Mouse (Mus musculus) hindbrain, embryonic 12.5 days (tissue): ENCODE measurements at regions not wholly inside any gene's neighbourhood (a gene's known extent, or its start where the extent isn't known, plus 50 kb on each side); places are given as distances from the start of the nearest gene placed in this dataset.

Experiments
- ATAC-seq: fragments of 200-750 bp; cut with Nextera tagmentation; 2 replicates; pipeline ENCODE4 v1.8.0; 2017; ENCODE audit warnings: moderate TSS enrichment; ENCODE audit not compliant: low FRiP score
- H3K27ac ChIP-seq: fragments of 300-500 bp; sonication (generic); 2 replicates; pipeline ENCODE4 v1.5.1; 2016; ENCODE audit warnings: mild to moderate bottlenecking
- H3K27me3 ChIP-seq: fragments of 300-500 bp; sonication (generic); 2 replicates; pipeline ENCODE4 v1.6.1; 2016; ENCODE audit warnings: mild to moderate bottlenecking
- H3K36me3 ChIP-seq: fragments of 300-500 bp; sonication (generic); 2 replicates; pipeline ENCODE4 v1.6.1; 2016; ENCODE audit warnings: mild to moderate bottlenecking
- H3K4me1 ChIP-seq: fragments of 300-500 bp; sonication (generic); 2 replicates; pipeline ENCODE4 v1.6.1; 2016
- H3K4me2 ChIP-seq: fragments of 300-500 bp; sonication (generic); replicated peaks from 2 replicates; pipeline ENCODE4 v1.6.1; 2016; ENCODE audit warnings: mild to moderate bottlenecking
- H3K4me3 ChIP-seq: fragments of 300-500 bp; sonication (generic); 2 replicates; pipeline ENCODE4 v1.5.1; 2016; ENCODE audit warnings: mild to moderate bottlenecking
- H3K9ac ChIP-seq: fragments of 300-500 bp; sonication (generic); 2 replicates; pipeline ENCODE4 v1.6.1; 2016; ENCODE audit warnings: mild to moderate bottlenecking, moderate library complexity
- H3K9me3 ChIP-seq: fragments of 300-500 bp; sonication (generic); replicated peaks from 2 replicates; pipeline ENCODE4 v1.6.1; 2016; ENCODE audit warnings: mild to moderate bottlenecking
- WGBS: fragments of 180-500 bp; shearing (Covaris S2); methylation state at CpG from one replicate; pipeline ENCODE4 v1.1.7; 2016; 5-methylcytosine and 5-hydroxymethylcytosine counted together

DNA sequence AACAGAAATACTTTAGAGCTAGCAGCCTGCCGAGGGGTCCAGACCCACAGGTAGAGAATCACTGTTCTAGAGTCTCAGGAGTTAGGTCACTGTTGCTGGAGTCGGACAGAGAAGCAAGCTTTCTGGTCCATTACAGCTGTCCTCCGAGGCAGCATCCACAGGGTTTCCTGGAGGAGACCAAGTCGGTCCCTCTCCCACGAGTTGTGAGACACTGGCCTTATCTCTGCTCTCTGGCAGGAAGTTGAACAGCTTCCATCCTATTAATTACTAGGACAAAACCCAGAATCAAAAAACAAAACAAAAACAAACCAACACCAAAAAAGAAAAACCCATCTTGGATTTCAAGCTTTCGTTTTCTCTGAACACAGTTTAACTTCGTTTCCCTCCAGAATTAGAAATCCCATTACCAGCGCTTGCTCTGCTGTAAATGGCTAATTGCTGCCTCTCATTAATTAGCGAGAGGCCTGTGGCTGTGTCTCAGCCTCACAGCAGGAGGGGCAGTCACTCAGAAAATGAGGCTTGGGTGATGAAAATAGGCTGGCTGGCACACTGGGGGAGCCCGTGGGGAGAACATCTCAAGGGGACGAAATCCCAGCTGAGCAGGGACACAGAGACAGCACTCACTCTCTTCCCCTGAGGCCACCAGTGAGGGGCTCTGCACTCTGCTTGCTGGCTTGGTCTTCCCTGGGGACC lies 201.3 kb downstream of the Adgrd1 start:
- Histone ChIP-seq H3K36me3 (no peaks in the 10 kb centered on the region), H3K9me3 (no peaks in the 10 kb centered on the region), H3K27ac (no peak overlapping the region), H3K4me2 (no peak overlapping the region), H3K4me3 (no peak overlapping the region), H3K4me1 (peaks cover 10% of the 10 kb centered on the region), H3K9ac (no peak overlapping the region), H3K27me3 (no peaks in the 10 kb centered on the region)
- WGBS: 41% methylated on average over 11 of the region's 11 CpGs
- ATAC-seq: no peak

DNA sequence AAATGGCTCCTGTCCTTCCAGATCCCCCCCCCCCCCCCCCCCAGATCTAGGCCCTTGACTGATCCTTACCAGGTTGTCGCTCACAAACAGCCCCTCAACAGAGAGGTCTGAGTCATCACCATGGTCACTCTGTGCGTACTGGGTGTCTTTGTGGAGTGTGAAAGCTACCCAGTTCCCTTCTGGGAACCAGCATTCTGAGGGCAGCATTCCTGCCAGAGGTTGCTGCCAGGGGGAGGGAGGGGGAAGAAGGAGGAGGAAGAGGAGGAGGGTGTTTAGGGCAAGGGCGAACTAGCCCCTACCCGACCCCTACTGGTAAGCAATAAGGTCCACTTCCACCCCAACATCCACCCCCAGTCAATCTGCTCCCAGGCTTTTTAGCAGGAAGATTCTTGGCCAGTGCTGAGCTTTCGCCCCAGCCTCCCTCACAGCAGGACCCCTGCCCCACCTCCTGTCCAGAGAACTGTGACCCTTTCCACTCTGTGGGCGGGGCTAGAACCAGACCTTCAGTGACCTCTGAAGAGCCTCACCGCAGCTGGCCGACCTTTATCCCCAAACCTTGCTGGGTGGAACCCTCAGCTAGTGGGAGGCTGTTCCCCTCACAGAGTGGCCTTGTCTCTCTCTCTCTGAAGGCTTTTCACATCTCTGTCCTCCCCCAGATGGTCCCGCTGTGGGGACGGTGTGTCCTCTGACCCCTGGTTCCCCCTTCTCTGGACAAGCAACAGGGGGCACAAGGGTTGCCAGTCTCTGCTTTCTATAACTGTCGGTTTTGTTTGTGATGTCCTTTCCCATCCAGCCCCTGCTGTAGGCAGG lies 202.2 kb upstream of the Sfswap start:
- ATAC-seq: no peak
- Histone ChIP-seq H3K4me3 (no peak overlapping the region), H3K36me3 (no peaks in the 10 kb centered on the region), H3K9me3 (no peaks in the 10 kb centered on the region), H3K27ac (no peak overlapping the region), H3K27me3 (no peaks in the 10 kb centered on the region), H3K4me1 (peaks cover 8% of the 10 kb centered on the region), H3K9ac (no peak overlapping the region), H3K4me2 (no peak overlapping the region)
- WGBS: 3% methylated on average over 11 of the region's 11 CpGs

DNA sequence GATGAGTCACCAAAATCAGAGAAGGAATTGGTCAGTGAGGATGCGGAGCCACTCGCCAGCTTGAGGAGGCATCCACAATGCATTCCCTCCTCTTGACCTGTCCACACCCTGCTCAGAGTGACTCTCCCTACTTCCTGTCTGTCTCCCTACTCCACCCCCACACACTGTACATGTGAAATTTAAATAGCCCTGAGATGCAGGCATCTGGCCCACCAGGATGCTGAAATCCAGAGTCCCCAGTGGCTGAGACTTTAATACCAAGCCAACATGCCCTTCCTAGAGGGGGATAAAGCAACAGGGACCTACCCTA lies 201.6 kb upstream of the Sfswap start:
- no peak overlapping the region for H3K9ac ChIP-seq
- H3K4me3 ChIP-seq: no peak overlapping the region
- H3K27ac ChIP-seq: no peak overlapping the region
- no peaks in the 10 kb centered on the region for H3K9me3 ChIP-seq
- no peak for ATAC-seq
- peaks cover 8% of the 10 kb centered on the region for H3K4me1 ChIP-seq
- 15% methylated on average over 2 of the region's 2 CpGs for WGBS
- H3K27me3 ChIP-seq: no peaks in the 10 kb centered on the region
- H3K36me3 ChIP-seq: no peaks in the 10 kb centered on the region
- no peak overlapping the region for H3K4me2 ChIP-seq

DNA sequence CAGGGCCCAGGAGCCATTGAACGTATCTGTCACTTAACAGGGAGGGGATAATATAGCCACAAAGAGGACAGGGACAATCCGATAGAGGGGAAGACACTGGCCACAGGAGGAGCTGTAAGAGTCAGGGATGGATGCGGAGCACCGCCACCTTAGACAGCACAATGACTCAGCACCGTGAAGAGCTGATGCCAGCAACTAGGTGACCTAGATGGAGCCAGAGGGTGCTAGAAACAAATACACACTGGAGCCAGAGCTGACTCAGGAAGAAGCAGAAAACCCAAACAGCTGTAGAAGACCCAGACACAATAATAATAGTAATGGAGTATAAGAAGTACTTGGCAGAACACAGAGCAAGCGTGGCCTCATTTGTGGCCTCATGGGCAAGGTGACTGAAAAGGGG lies 200.6 kb upstream of the Sfswap start:
- 93% methylated on average over 6 of the region's 6 CpGs for WGBS
- Histone ChIP-seq H3K27ac (no peak overlapping the region), H3K9me3 (no peaks in the 10 kb centered on the region), H3K4me2 (no peak overlapping the region), H3K4me1 (peaks cover 8% of the 10 kb centered on the region), H3K4me3 (no peak overlapping the region), H3K9ac (no peak overlapping the region), H3K36me3 (no peaks in the 10 kb centered on the region), H3K27me3 (no peaks in the 10 kb centered on the region)
- no peak for ATAC-seq

DNA sequence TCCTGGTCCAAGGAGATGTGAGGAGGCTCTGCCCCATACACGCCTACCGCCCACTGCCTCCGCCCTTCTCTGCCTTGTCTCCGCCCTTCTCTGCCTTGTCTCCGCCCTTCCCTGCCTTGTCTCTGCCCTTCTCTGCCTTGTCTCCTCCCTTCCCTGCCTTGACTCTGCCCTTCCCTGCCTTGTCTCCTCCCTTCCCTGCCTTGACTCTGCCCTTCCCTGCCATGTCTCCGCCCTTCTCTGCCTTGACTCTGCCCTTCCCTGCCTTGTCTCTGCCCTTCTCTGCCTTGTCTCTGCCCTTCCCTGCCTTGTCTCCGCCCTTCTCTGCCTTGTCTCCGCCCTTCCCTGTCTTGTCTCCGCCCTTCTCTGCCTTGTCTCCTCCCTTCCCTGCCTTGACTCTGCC lies 185.4 kb upstream of the Sfswap start:
- H3K36me3 ChIP-seq: no peaks in the 10 kb centered on the region
- no peak for ATAC-seq
- no peaks in the 10 kb centered on the region for H3K4me1 ChIP-seq
- H3K4me2 ChIP-seq: no peak overlapping the region
- no peak overlapping the region for H3K4me3 ChIP-seq
- no peaks in the 10 kb centered on the region for H3K27me3 ChIP-seq
- no peak overlapping the region for H3K27ac ChIP-seq
- WGBS: 55% methylated on average over 9 of the region's 9 CpGs
- no peak overlapping the region for H3K9ac ChIP-seq
- no peaks in the 10 kb centered on the region for H3K9me3 ChIP-seq

DNA sequence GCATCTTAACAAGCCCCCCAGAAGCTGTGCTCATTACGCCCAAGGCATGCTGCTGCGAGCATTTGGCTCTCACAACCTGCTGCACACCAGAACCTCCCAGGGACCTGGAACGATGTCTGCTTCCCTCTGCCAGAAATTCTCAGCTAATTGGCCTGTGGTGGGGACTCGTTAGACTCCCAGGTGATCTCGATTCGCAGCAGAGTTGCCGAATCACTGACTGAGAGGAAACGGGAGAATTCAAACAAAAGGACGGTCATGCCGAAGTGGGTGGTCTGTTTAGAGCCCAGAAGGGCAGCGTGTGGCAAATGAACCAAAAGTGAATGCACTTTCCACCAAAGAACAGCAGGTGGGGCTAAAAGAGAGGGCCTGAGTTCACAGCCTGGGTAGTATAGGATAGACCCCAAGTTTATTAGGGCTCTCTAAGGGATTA lies 169.9 kb upstream of the Sfswap start:
- Histone ChIP-seq H3K9ac (no peak overlapping the region), H3K4me2 (no peak overlapping the region), H3K4me1 (no peaks in the 10 kb centered on the region), H3K4me3 (no peak overlapping the region), H3K27me3 (peaks cover 3% of the 10 kb centered on the region; the same call in 1 of the 2 replicates), H3K27ac (no peak overlapping the region), H3K9me3 (0 out of 2 replicates have a peak, but pooled peaks cover 7% of the 10 kb centered on the region), H3K36me3 (no peaks in the 10 kb centered on the region)
- no peak for ATAC-seq
- 15% methylated on average over 11 of the region's 11 CpGs for WGBS

DNA sequence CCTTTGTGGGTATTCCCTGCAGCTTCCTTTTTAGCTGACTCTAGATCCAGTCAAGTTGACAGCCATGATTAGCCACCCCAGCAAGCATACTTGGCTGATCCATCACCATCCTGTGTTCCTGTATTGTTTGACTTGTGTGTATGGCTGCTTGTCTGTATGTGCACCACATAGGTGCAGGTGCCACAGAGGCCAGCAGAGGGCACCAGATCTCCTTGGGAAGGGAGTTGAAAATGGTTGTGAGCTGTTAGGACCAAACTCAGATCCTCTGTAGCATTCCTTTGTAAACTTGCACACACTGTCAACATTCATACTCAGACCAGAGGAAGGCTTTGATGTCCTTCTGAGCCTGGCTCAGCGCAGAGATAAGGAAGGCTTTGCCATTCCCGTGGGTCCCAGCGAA lies 169.0 kb upstream of the Sfswap start:
- 0 out of 2 replicates have a peak, but pooled peaks cover 7% of the 10 kb centered on the region for H3K9me3 ChIP-seq
- H3K4me3 ChIP-seq: no peak overlapping the region
- no peak overlapping the region for H3K27ac ChIP-seq
- H3K4me2 ChIP-seq: no peak overlapping the region
- H3K4me1 ChIP-seq: no peaks in the 10 kb centered on the region
- WGBS: 96% methylated on average over 3 of the region's 3 CpGs
- H3K27me3 ChIP-seq: peaks cover 3% of the 10 kb centered on the region; the same call in 1 of the 2 replicates
- no peak for ATAC-seq
- no peaks in the 10 kb centered on the region for H3K36me3 ChIP-seq
- H3K9ac ChIP-seq: no peak overlapping the region

DNA sequence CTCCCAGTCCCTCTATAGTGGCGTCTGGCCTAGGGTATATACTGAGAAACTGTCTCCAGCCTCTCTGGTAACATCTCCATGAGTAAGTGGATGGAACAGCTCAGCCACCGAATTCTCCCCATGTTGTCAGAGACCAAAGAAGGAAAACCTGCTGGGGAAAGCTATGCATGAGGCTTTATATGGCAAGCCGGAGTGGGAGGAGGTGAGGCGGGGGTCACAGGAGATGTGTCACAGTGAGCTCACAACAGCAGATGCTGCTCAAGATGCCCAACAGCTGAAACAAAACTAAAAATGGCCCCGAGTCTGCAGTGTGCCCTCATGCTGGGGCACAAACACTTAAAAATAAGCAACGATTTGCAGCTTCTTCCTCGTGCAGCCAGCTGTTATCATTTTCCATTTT lies 162.5 kb upstream of the Sfswap start:
- no peak overlapping the region for H3K27ac ChIP-seq
- no peak overlapping the region for H3K4me2 ChIP-seq
- no peaks in the 10 kb centered on the region for H3K27me3 ChIP-seq
- no peaks in the 10 kb centered on the region for H3K9me3 ChIP-seq
- H3K4me1 ChIP-seq: 0 out of 2 replicates have a peak, but pooled peaks cover 2% of the 10 kb centered on the region
- no peaks in the 10 kb centered on the region for H3K36me3 ChIP-seq
- H3K9ac ChIP-seq: no peak overlapping the region
- no peak overlapping the region for H3K4me3 ChIP-seq
- 67% methylated on average over 7 of the region's 7 CpGs for WGBS
- ATAC-seq: no peak

DNA sequence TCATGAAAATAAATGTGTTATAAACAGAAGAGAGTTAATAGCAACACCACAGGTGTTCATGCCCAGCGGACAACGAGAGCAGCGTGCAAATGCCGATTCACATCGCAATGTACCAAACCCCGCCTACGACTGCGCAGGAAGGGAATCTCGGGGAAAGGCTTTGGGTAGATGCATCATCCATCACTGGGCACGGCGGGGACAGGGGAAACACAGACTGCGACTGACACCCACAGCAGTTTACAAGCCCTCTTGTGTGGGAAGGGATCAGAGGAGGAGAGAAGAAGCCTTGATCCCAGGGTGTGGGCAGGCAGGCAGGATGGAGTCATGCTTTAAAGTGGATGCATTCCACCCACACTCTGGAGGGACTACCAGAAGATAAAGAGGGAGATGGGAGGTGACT lies 157.0 kb upstream of the Sfswap start:
- Histone ChIP-seq H3K9ac (no peak overlapping the region), H3K9me3 (no peaks in the 10 kb centered on the region), H3K27ac (no peak overlapping the region), H3K36me3 (no peaks in the 10 kb centered on the region), H3K27me3 (no peaks in the 10 kb centered on the region), H3K4me3 (no peak overlapping the region), H3K4me2 (no peak overlapping the region), H3K4me1 (0 out of 2 replicates have a peak, but pooled peaks cover 3% of the 10 kb centered on the region)
- no peak for ATAC-seq
- WGBS: 69% methylated on average over 12 of the region's 12 CpGs

DNA sequence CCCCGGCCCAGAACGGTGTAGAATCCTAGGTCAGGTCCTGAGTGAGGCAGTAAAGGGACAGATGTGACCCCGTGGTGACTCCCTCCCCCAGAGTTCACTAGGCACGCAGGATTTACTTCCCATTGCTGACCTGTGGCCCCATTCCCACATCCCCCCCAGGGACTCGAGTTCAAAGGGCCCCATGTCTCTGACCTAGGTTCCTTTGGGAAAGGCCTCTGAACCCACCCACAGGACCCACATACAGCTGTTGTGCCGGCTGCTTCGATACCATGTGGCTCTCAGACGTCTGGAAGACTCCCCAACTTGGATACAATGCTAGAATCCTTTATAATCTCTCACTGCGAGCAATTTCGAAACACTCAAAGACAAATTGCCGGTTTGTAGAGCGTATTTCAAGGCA lies 151.0 kb upstream of the Sfswap start:
- 55% methylated on average over 12 of the region's 12 CpGs for whole genome bisulfite sequencing
- Histone ChIP-seq H3K4me3 (no peak overlapping the region), H3K4me2 (no peak overlapping the region), H3K4me1 (peaks cover 10% of the 10 kb centered on the region), H3K9me3 (no peaks in the 10 kb centered on the region), H3K27ac (no peak overlapping the region), H3K36me3 (no peaks in the 10 kb centered on the region), H3K9ac (no peak overlapping the region), H3K27me3 (no peaks in the 10 kb centered on the region)
- ATAC-seq: no peak

DNA sequence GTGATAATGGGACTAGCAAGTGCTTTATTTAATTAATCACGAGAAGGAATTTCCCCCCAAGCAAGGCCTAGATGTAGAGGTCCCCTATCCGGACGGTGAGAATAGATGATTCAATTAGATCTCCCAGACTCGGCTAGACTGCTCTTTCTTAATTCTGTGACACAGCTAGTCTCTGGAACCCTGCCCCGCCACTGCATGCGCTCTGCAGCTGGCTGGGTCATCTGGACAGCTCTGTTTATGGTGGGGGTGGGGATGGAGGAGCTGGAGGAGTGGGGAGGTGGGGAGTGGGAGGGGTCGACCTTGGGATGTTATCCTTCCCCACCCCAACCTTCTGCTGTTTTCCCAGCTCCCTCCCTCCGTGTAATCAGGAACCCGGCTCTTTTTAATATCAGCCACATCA lies 147.5 kb upstream of the Sfswap start:
- WGBS: 25% methylated on average over 9 of the region's 9 CpGs
- peak overlapping the region; percentile 53; the same call in 1 of the 2 replicates for H3K27ac ChIP-seq
- ATAC-seq: peak; percentile 52

DNA sequence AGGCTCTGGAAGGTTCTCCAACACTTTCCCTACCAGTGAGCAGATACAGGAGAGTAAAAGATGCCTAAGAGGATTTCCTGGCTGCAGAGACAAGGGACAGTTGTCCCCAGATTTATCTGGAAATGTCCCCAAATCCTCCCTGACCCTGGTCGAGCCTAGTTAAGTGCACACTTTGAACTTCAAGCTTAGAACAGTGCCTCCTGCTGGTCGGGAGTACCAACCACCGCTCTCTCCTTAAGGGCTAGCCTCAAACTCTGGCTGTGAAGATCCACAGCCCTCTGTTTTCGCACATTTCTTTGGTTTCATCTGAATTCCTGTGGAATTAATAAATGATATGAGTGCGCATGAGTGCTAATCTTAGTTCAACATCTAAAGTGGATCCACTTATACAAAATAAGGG lies 146.1 kb upstream of the Sfswap start:
- no peaks in the 10 kb centered on the region for H3K36me3 ChIP-seq
- 90% methylated on average over 5 of the region's 5 CpGs for WGBS
- no peaks in the 10 kb centered on the region for H3K9me3 ChIP-seq
- H3K9ac ChIP-seq: no peak overlapping the region
- H3K4me2 ChIP-seq: no peak overlapping the region
- H3K27ac ChIP-seq: no peak overlapping the region
- no peak overlapping the region for H3K4me3 ChIP-seq
- no peaks in the 10 kb centered on the region for H3K27me3 ChIP-seq
- ATAC-seq: no peak
- peaks cover 10% of the 10 kb centered on the region for H3K4me1 ChIP-seq

More for the DNA sequence above, 147.5 kb upstream of the Sfswap start:
- no peak overlapping the region for H3K4me2 ChIP-seq
- no peaks in the 10 kb centered on the region for H3K36me3 ChIP-seq
- H3K4me3 ChIP-seq: no peak overlapping the region
- H3K4me1 ChIP-seq: peaks cover 10% of the 10 kb centered on the region
- H3K9ac ChIP-seq: no peak overlapping the region
- H3K9me3 ChIP-seq: no peaks in the 10 kb centered on the region
- no peaks in the 10 kb centered on the region for H3K27me3 ChIP-seq

DNA sequence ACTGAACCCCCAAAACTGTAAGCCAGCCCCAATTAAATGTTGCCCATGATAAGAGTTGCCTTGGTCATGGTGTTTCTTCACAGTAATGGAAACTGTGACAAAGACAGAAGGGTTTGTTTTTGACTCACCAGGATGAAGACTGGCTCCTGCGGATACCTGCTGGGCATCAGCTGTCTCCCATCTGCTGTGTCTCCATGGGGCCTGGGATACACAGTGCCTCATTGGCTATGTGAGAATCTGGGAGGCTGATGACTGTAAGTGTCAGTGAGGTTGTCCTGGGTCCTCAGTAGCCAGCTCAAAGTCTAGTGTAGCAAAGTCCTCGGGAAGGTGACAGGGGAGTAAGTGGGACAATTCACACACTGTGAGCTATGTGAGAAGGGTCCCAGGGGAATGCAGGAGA lies 139.5 kb upstream of the Sfswap start:
- Histone ChIP-seq H3K9me3 (no peaks in the 10 kb centered on the region), H3K4me2 (no peak overlapping the region), H3K4me1 (peaks cover 7% of the 10 kb centered on the region; the same call in 1 of the 2 replicates), H3K4me3 (no peak overlapping the region), H3K9ac (no peak overlapping the region), H3K27me3 (no peaks in the 10 kb centered on the region), H3K36me3 (no peaks in the 10 kb centered on the region), H3K27ac (no peak overlapping the region)
- WGBS: 69% methylated on average over 2 of the region's 2 CpGs
- no peak for ATAC-seq
